Mouse (Mus musculus) cortical plate, adult 2 months (tissue): ENCODE measurements around the gene Olfr1360.
A peak's percentile ranks its signal among the peaks of the same experiment; 100 is the strongest.

Experiments
- CTCF ChIP-seq: fragments of 200-500 bp; IDR thresholded peaks from 2 replicates; pipeline ENCODE4 v1.5.1; 2011; ENCODE audit warnings: mild to moderate bottlenecking, control low read depth, low read length; ENCODE audit not compliant: insufficient read depth; ENCODE audit errors: extremely low read depth
- POLR2A ChIP-seq: fragments of 200-500 bp; IDR thresholded peaks from 2 replicates; pipeline ENCODE4 v1.6.1; 2011; ENCODE audit warnings: mild to moderate bottlenecking, low read length, control low read depth; ENCODE audit not compliant: insufficient read depth; ENCODE audit errors: extremely low read depth

DNA sequence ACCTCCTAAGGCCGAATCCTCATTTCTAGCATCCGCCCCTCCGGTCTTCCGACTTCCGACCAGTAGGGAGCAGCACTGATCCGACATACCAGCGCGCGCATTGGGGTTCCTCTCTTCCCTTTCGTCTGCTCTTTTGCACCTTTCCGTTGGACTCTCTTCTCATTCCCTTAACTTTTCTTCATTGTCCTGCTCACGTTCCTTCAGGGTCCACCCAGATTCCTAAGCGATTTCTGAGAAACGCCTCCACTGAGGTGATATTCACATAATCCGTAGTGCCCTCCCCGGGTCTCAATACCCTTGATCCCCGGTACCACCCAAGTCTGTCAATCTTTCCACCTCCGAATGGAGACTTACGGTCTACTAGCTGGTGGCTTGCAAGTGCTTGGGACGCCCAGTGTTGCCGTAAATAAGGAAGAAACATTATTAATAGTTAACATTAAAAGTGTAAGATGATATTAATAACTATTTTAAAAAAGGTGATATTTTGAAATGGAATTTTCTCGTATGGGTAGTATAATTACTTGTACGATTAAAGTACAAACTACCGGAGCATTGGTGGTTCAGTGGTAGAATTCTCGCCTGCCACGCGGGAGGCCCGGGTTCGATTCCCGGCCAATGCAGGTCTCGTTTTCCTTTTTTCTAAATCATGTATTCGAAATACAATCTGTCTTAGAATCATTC is 33.0 kb upstream of the Olfr1360 start:
- TF ChIP-seq CTCF, result peak; percentile 65
- no peak for TF ChIP-seq POLR2A
